Mouse (Mus musculus) E14TG2a.4 (cell line): ENCODE results near the gene Treml2.

ENCODE experiments used
- CTCF ChIP-seq: conservative IDR thresholded peaks from 2 replicates; pipeline ENCODE4 v1.5.1; 2014; ENCODE audit warnings: low read length
- NANOG ChIP-seq: IDR thresholded peaks from 2 replicates; pipeline ENCODE4 v1.6.1; 2014; ENCODE audit warnings: borderline replicate concordance, low read length, mixed read lengths
- POU5F1 ChIP-seq: IDR thresholded peaks from 2 replicates; pipeline ENCODE4 v1.6.1; 2014; ENCODE audit warnings: low read length, borderline replicate concordance

GRCm38 (mm10) chr17:48281739-48282085, 17.6 kb upstream of the Treml2 start:
- TF ChIP-seq POU5F1, result no peak
- TF ChIP-seq CTCF, result no peak
- TF ChIP-seq NANOG, result no peak
